Mouse (Mus musculus) lung, postnatal 0 days (tissue): ENCODE data around the gene Prrx1.

Experiments
- CTCF ChIP-seq: IDR thresholded peaks from 2 replicates; pipeline ENCODE4 v1.5.1; 2016; ENCODE audit warnings: antibody characterized with exemption, mild to moderate bottlenecking
- EP300 ChIP-seq: IDR thresholded peaks from 2 replicates; pipeline ENCODE4 v1.6.1; 2016; ENCODE audit warnings: antibody characterized with exemption, mild to moderate bottlenecking, control low read depth

- TF ChIP-seq CTCF (no peak), EP300 (no peak)
Measured at GRCm38 (mm10) chr1:163281450-163282198, 31.9 kb downstream of the Prrx1 start.
